Mouse (Mus musculus): ENCODE measurements around the gene Mpnd. TPM values are rescaled to one million over a fixed set of nuclear protein-coding genes. Genes with fewer than 3 reads are reported as not detected.
"Not testable (repeated sequence)": the region's sequence is repeated elsewhere in the genome, so short reads cannot be mapped to it uniquely, and the experiment has no call there.

The Mpnd gene
- polyA plus RNA-seq, 1 experiment, result 92.1 TPM

DNA sequence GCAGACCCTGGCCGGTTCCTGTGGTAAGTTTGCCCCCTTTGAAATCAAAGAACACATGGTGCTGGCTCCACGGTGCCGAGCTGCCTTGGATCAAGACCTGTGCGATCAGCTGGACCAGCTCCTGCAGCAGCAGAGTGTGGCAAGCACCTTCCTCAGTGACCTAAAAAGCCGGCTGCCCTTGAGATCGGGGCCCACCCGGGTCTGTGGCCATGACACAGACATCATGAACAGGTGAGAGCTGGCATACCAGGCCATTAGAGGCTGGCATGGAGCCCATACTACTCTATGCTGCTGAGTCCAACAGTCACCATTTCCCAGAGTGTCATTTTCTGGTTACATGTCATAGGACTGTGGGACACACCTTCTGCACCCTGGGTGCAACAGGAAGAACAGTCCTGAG is 56.6 kb downstream of the Mpnd start:
- TF ChIP-seq REST (IDR thresholded peaks at IDR 0.05; ENCODE audit: insufficient read depth, insufficient read length), result no peak
- no peak for TF ChIP-seq MAX (IDR thresholded peaks at IDR 0.05; ENCODE audit: low read depth)
- no peak for TF ChIP-seq TCF12 (IDR thresholded peaks at IDR 0.05; ENCODE audit: insufficient read depth, poor library complexity, severe bottlenecking)
- TF ChIP-seq CEBPB (IDR thresholded peaks at IDR 0.05; ENCODE audit: insufficient read depth, poor library complexity, severe bottlenecking), result no peak
- no peak for TF ChIP-seq POLR2AphosphoS2 (IDR thresholded peaks at IDR 0.05; ENCODE audit: insufficient read length, low read depth)
- no peak for TF ChIP-seq TCF3 (IDR thresholded peaks at IDR 0.05; ENCODE audit: insufficient read length, low read depth)
- no peak for TF ChIP-seq E2F4 (IDR thresholded peaks at IDR 0.05; ENCODE audit: insufficient read depth)
- TF ChIP-seq SRF (IDR thresholded peaks at IDR 0.05; ENCODE audit: control insufficient read depth, insufficient read length, low read depth), result no peak
- TF ChIP-seq USF1 (IDR thresholded peaks at IDR 0.05; ENCODE audit: low read depth), result no peak
- no peak for TF ChIP-seq POLR2A (IDR thresholded peaks at IDR 0.05; ENCODE audit: insufficient read length, low read depth)
- TF ChIP-seq MYOD1 (IDR thresholded peaks at IDR 0.05; ENCODE audit: control insufficient read depth in 1 of 3, insufficient read length in 2 of 3, low read depth in 2 of 3), result no peak
- no peak for TF ChIP-seq MYOG (IDR thresholded peaks at IDR 0.05; ENCODE audit: control insufficient read depth in 1 of 3, insufficient read depth in 1 of 3, insufficient read length in 2 of 3, low read depth in 2 of 3)
- Histone ChIP-seq H3K27me3 (ENCODE audit: control insufficient read depth, insufficient read depth, insufficient read length) (no peaks in the 10 kb centered on the region), H3K36me3 (ENCODE audit: control insufficient read depth, insufficient read depth) (peaks cover 21% of the 10 kb centered on the region), H3K4me3 (no peak overlapping the region), H3K79me2 (ENCODE audit: control insufficient read depth, insufficient read depth) (no peaks in the 10 kb centered on the region), H3ac (ENCODE audit: control insufficient read depth, insufficient read length) (no peak overlapping the region), H3K4me2 (ENCODE audit: low read depth) (no peak overlapping the region)

DNA sequence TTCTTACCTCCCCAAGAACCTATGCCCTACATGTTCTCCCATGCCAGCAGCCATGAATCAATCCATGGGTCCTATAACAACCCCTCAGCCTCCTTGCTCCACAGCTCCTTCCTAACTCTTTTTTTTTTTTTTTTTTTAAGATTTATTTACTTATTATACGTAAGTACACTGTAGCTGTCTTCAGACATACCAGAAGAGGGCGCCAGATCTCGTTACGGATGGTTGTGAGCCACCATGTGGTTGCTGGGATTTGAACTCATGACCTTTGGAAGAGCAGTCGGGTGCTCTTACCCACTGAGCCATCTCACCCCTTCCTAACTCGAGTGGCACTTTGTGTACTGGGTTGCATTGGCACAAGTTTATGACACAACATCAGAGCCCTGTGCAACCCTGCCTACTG is 60.2 kb downstream of the Mpnd start:
- not testable (repeated sequence) for H3K79me2 ChIP-seq (ENCODE audit: control insufficient read depth, insufficient read depth); H3K4me2 ChIP-seq (ENCODE audit: low read depth); H3K27me3 ChIP-seq (ENCODE audit: control insufficient read depth, insufficient read depth, insufficient read length); H3K4me3 ChIP-seq; H3ac ChIP-seq (ENCODE audit: control insufficient read depth, insufficient read length)
- H3K36me3 ChIP-seq (ENCODE audit: control insufficient read depth, insufficient read depth), result peaks cover 25% of the 10 kb centered on the region

Other genes starting within 250 kb of the Mpnd start
- gene Zfp119a, start 126.8 kb upstream of the Mpnd start, polyA plus RNA-seq (2012; fragmentation: generic; extraction: Trizol), result 0.98 TPM
- 1.1 TPM for gene Zfp959, start 113.6 kb upstream of the Mpnd start, polyA plus RNA-seq (2012; fragmentation: generic; extraction: Trizol)
- gene Zfp119b, start 56.2 kb upstream of the Mpnd start, polyA plus RNA-seq (2012; fragmentation: generic; extraction: Trizol), result 0.82 TPM
- not detected for gene Ebi3, start 53.1 kb upstream of the Mpnd start, polyA plus RNA-seq (2012; fragmentation: generic; extraction: Trizol)
- gene Yju2, start 46.6 kb upstream of the Mpnd start, polyA plus RNA-seq (2012; fragmentation: generic; extraction: Trizol), result 9.3 TPM
- gene Shd, start 35.2 kb upstream of the Mpnd start, polyA plus RNA-seq (2012; fragmentation: generic; extraction: Trizol), result 0.13 TPM
- 0.36 TPM for gene Fsd1, start 19.2 kb upstream of the Mpnd start, polyA plus RNA-seq (2012; fragmentation: generic; extraction: Trizol)
- gene Stap2, start 127 bp upstream of the Mpnd start, polyA plus RNA-seq (2012; fragmentation: generic; extraction: Trizol), result 0.46 TPM
- 66.9 TPM for gene Sh3gl1, start 30.9 kb downstream of the Mpnd start, polyA plus RNA-seq (2012; fragmentation: generic; extraction: Trizol)
- 8.0 TPM for gene Chaf1a, start 34.7 kb downstream of the Mpnd start, polyA plus RNA-seq (2012; fragmentation: generic; extraction: Trizol)
- 54.3 TPM for gene Ubxn6, start 69.3 kb downstream of the Mpnd start, polyA plus RNA-seq (2012; fragmentation: generic; extraction: Trizol)
- gene Hdgfl2, start 73.9 kb downstream of the Mpnd start, polyA plus RNA-seq (2012; fragmentation: generic; extraction: Trizol), result 56.4 TPM
- gene Plin4, start 104.1 kb downstream of the Mpnd start, polyA plus RNA-seq (2012; fragmentation: generic; extraction: Trizol), result 0.30 TPM
- 0.06 TPM for gene Plin5, start 111.9 kb downstream of the Mpnd start, polyA plus RNA-seq (2012; fragmentation: generic; extraction: Trizol)
- 0.04 TPM for gene Lrg1, start 116.3 kb downstream of the Mpnd start, polyA plus RNA-seq (2012; fragmentation: generic; extraction: Trizol)
- gene Sema6b, start 134.6 kb downstream of the Mpnd start, polyA plus RNA-seq (2012; fragmentation: generic; extraction: Trizol), result 1.4 TPM
- 2.3 TPM for gene Tnfaip8l1, start 156.8 kb downstream of the Mpnd start, polyA plus RNA-seq (2012; fragmentation: generic; extraction: Trizol)
- 73.9 TPM for gene Mydgf, start 178.2 kb downstream of the Mpnd start, polyA plus RNA-seq (2012; fragmentation: generic; extraction: Trizol)
- 37.1 TPM for gene Dpp9, start 213.2 kb downstream of the Mpnd start, polyA plus RNA-seq (2012; fragmentation: generic; extraction: Trizol)

Measured in myocyte (in vitro differentiated cells).